Mouse (Mus musculus): ENCODE data around the gene Hhat. TPM values are rescaled to one million over a fixed set of nuclear protein-coding genes. Genes with fewer than 3 reads are reported as not detected.

The Hhat gene
- polyA plus RNA-seq, 1 experiment from 2014 or later, result 4.4 TPM

GRCm38 (mm10) chr1:192778206-192778605 lies 7.2 kb upstream of the Hhat start:
- Histone ChIP-seq H3K4me3 (no peak overlapping the region), H3K4me1 (replicated peaks) (peaks cover 5% of the 10 kb centered on the region; the same call in 1 of the 2 replicates), H3K9me3 (no peaks in the 10 kb centered on the region), H3K36me3 (no peaks in the 10 kb centered on the region), H3K9ac (no peak overlapping the region), H3K27ac (replicated peaks) (no peak overlapping the region), H3K27me3 (no peaks in the 10 kb centered on the region), H3K4me2 (no peak overlapping the region)
- ATAC-seq (ENCODE audit: low read depth), result no peak
- 88% methylated on average over 4 of the region's 4 CpGs for WGBS

- WGBS, result 14% methylated on average over 10 of the region's 10 CpGs
- peak overlapping the region; percentile 92 for H3K4me2 ChIP-seq
- peak overlapping the region; percentile 69 for H3K4me3 ChIP-seq
- no peaks in the 10 kb centered on the region for H3K27me3 ChIP-seq
- no peaks in the 10 kb centered on the region for H3K9me3 ChIP-seq
- H3K4me1 ChIP-seq (replicated peaks), result peaks cover 20% of the 10 kb centered on the region
- no peaks in the 10 kb centered on the region for H3K36me3 ChIP-seq
- peak; percentile 88 for ATAC-seq (ENCODE audit: low read depth)
- H3K9ac ChIP-seq, result peak overlapping the region; percentile 97
- H3K27ac ChIP-seq (replicated peaks), result peak overlapping the region; percentile 93
Observed at GRCm38 (mm10) chr1:192770130-192770494, 911 bp downstream of the Hhat start.

- Histone ChIP-seq H3K27ac (replicated peaks) (no peak overlapping the region), H3K9ac (no peak overlapping the region), H3K4me1 (replicated peaks) (peaks cover 10% of the 10 kb centered on the region), H3K36me3 (no peaks in the 10 kb centered on the region), H3K9me3 (no peaks in the 10 kb centered on the region), H3K27me3 (no peaks in the 10 kb centered on the region), H3K4me2 (no peak overlapping the region), H3K4me3 (no peak overlapping the region)
- no peak for ATAC-seq (ENCODE audit: low read depth)
- 45% methylated on average over 4 of the region's 4 CpGs for WGBS
Observed at GRCm38 (mm10) chr1:192765531-192765930, 5.5 kb downstream of the Hhat start.

- Histone ChIP-seq H3K27me3 (no peaks in the 10 kb centered on the region), H3K4me2 (no peak overlapping the region), H3K36me3 (no peaks in the 10 kb centered on the region), H3K9ac (no peak overlapping the region), H3K4me1 (replicated peaks) (peaks cover 1% of the 10 kb centered on the region), H3K9me3 (no peaks in the 10 kb centered on the region), H3K27ac (replicated peaks) (no peak overlapping the region), H3K4me3 (no peak overlapping the region)
- WGBS, result 68% methylated on average over 2 of the region's 2 CpGs
- ATAC-seq (ENCODE audit: low read depth), result no peak
Observed at GRCm38 (mm10) chr1:192764547-192764946, 6.5 kb downstream of the Hhat start.

- no peak overlapping the region for H3K4me2 ChIP-seq
- H3K4me1 ChIP-seq (replicated peaks), result no peaks in the 10 kb centered on the region
- no peak overlapping the region for H3K4me3 ChIP-seq
- no peak overlapping the region for H3K27ac ChIP-seq (replicated peaks)
- H3K9ac ChIP-seq, result no peak overlapping the region
- no peak for ATAC-seq (ENCODE audit: low read depth)
- no peaks in the 10 kb centered on the region for H3K27me3 ChIP-seq
- H3K36me3 ChIP-seq, result no peaks in the 10 kb centered on the region
- 74% methylated on average over 7 of the region's 7 CpGs for WGBS
- no peaks in the 10 kb centered on the region for H3K9me3 ChIP-seq
Observed at GRCm38 (mm10) chr1:192762946-192763933, 7.8 kb downstream of the Hhat start.

- no peak overlapping the region for H3K9ac ChIP-seq
Observed at GRCm38 (mm10) chr1:192756674-192757073, 14.3 kb downstream of the Hhat start.

GRCm38 (mm10) chr1:192755685-192756606 lies 15.1 kb downstream of the Hhat start:
- Histone ChIP-seq H3K4me1 (replicated peaks) (peaks cover 31% of the 10 kb centered on the region), H3K9ac (peak overlapping the region; percentile 35; the same call in 1 of the 2 replicates), H3K9me3 (no peaks in the 10 kb centered on the region), H3K4me3 (no peak overlapping the region), H3K27ac (replicated peaks) (peak overlapping the region; percentile 83), H3K4me2 (peak overlapping the region; percentile 38), H3K27me3 (no peaks in the 10 kb centered on the region), H3K36me3 (no peaks in the 10 kb centered on the region)
- WGBS, result 28% methylated on average over 13 of the region's 13 CpGs
- peak; percentile 92 for ATAC-seq (ENCODE audit: low read depth)

More at GRCm38 (mm10) chr1:192756674-192757073, 14.3 kb downstream of the Hhat start:
- Histone ChIP-seq H3K27ac (replicated peaks) (peak overlapping the region; percentile 83), H3K4me3 (no peak overlapping the region), H3K27me3 (no peaks in the 10 kb centered on the region), H3K4me2 (no peak overlapping the region), H3K9me3 (no peaks in the 10 kb centered on the region), H3K4me1 (replicated peaks) (peaks cover 31% of the 10 kb centered on the region), H3K36me3 (no peaks in the 10 kb centered on the region)
- 88% methylated on average over 7 of the region's 7 CpGs for WGBS
- ATAC-seq (ENCODE audit: low read depth), result no peak

GRCm38 (mm10) chr1:192755246-192755645 lies 15.8 kb downstream of the Hhat start:
- peak; percentile 54 for ATAC-seq (ENCODE audit: low read depth)

GRCm38 (mm10) chr1:192754268-192754667 lies 16.8 kb downstream of the Hhat start:
- H3K4me3 ChIP-seq, result no peak overlapping the region
- no peaks in the 10 kb centered on the region for H3K27me3 ChIP-seq
- peaks cover 37% of the 10 kb centered on the region for H3K4me1 ChIP-seq (replicated peaks)
- no peak overlapping the region for H3K9ac ChIP-seq
- ATAC-seq (ENCODE audit: low read depth), result no peak
- 91% methylated on average over 4 of the region's 4 CpGs for WGBS
- no peaks in the 10 kb centered on the region for H3K9me3 ChIP-seq
- H3K36me3 ChIP-seq, result no peaks in the 10 kb centered on the region
- H3K27ac ChIP-seq (replicated peaks), result no peak overlapping the region
- H3K4me2 ChIP-seq, result no peak overlapping the region

More at GRCm38 (mm10) chr1:192755246-192755645, 15.8 kb downstream of the Hhat start:
- no peaks in the 10 kb centered on the region for H3K9me3 ChIP-seq
- H3K27me3 ChIP-seq, result no peaks in the 10 kb centered on the region
- H3K27ac ChIP-seq (replicated peaks), result peak overlapping the region; percentile 83
- 32% methylated on average over 13 of the region's 13 CpGs for WGBS
- H3K4me2 ChIP-seq, result peak overlapping the region; percentile 38
- H3K36me3 ChIP-seq, result no peaks in the 10 kb centered on the region
- H3K4me1 ChIP-seq (replicated peaks), result peaks cover 31% of the 10 kb centered on the region
- 0 out of 2 replicates have a peak overlapping the region, but pooled peaks have one; percentile 35 for H3K9ac ChIP-seq
- no peak overlapping the region for H3K4me3 ChIP-seq

GRCm38 (mm10) chr1:192752659-192753601 lies 18.1 kb downstream of the Hhat start:
- Histone ChIP-seq H3K36me3 (no peaks in the 10 kb centered on the region), H3K9ac (no peak overlapping the region), H3K4me3 (no peak overlapping the region), H3K27ac (replicated peaks) (0 out of 2 replicates have a peak overlapping the region, but pooled peaks have one; percentile 14), H3K4me1 (replicated peaks) (peaks cover 37% of the 10 kb centered on the region), H3K9me3 (no peaks in the 10 kb centered on the region), H3K27me3 (no peaks in the 10 kb centered on the region), H3K4me2 (peak overlapping the region; percentile 9; the same call in 1 of the 2 replicates)
- 14% methylated on average over 8 of the region's 8 CpGs for WGBS
- 0 out of 2 replicates have a peak, but pooled peaks have one; percentile 13 for ATAC-seq (ENCODE audit: low read depth)

- Histone ChIP-seq H3K9me3 (no peaks in the 10 kb centered on the region), H3K27ac (replicated peaks) (no peak overlapping the region), H3K9ac (no peak overlapping the region), H3K36me3 (no peaks in the 10 kb centered on the region), H3K27me3 (no peaks in the 10 kb centered on the region), H3K4me3 (no peak overlapping the region), H3K4me2 (no peak overlapping the region), H3K4me1 (replicated peaks) (peaks cover 23% of the 10 kb centered on the region)
- WGBS, result 52% methylated on average over 4 of the region's 4 CpGs
- ATAC-seq (ENCODE audit: low read depth), result no peak
Observed at GRCm38 (mm10) chr1:192750042-192750437, 21.0 kb downstream of the Hhat start.
